Mouse (Mus musculus) heart, embryonic 15.5 days (tissue): ENCODE data around the gene Gria2. TPM values are rescaled to one million over a fixed set of nuclear protein-coding genes. Genes with fewer than 3 reads are reported as not detected.

Source experiments
- ATAC-seq: fragments of 200-750 bp; cut with Nextera tagmentation; replicated peaks from 2 replicates; pipeline ENCODE4 v1.8.0; 2017; ENCODE audit warnings: low read depth, moderate TSS enrichment; ENCODE audit not compliant: insufficient number of reproducible peaks, insufficient read depth, low FRiP score
- H3K27ac ChIP-seq: fragments of 300-500 bp; sonication (generic); 2 replicates; pipeline ENCODE4 v1.5.1; 2015; ENCODE audit warnings: mild to moderate bottlenecking, inconsistent platforms
- H3K27me3 ChIP-seq: fragments of 300-500 bp; sonication (generic); 2 replicates; pipeline ENCODE4 v1.6.1; 2015; ENCODE audit warnings: inconsistent platforms
- H3K36me3 ChIP-seq: fragments of 300-500 bp; sonication (generic); 2 replicates; pipeline ENCODE4 v1.6.1; 2015; ENCODE audit warnings: mild to moderate bottlenecking, inconsistent platforms
- H3K4me1 ChIP-seq: fragments of 300-500 bp; sonication (generic); replicated peaks from 2 replicates; pipeline ENCODE4 v1.6.1; 2015; ENCODE audit warnings: inconsistent platforms
- H3K4me2 ChIP-seq: fragments of 300-500 bp; sonication (generic); 2 replicates; pipeline ENCODE4 v1.6.1; 2015; ENCODE audit warnings: inconsistent platforms, mild to moderate bottlenecking, moderate library complexity
- H3K4me3 ChIP-seq: fragments of 300-500 bp; sonication (generic); 2 replicates; pipeline ENCODE4 v1.5.1; 2015; ENCODE audit warnings: mild to moderate bottlenecking, inconsistent platforms
- H3K9ac ChIP-seq: fragments of 300-500 bp; sonication (generic); 2 replicates; pipeline ENCODE4 v1.6.1; 2015; ENCODE audit warnings: mild to moderate bottlenecking, inconsistent platforms
- H3K9me3 ChIP-seq: fragments of 300-500 bp; sonication (generic); replicated peaks from 2 replicates; pipeline ENCODE4 v1.6.1; 2016; ENCODE audit warnings: inconsistent platforms
- WGBS: fragments of 180-500 bp; shearing (Covaris S2); methylation state at CpG from one replicate; pipeline ENCODE4 v1.1.7; 2015; ENCODE audit warnings: mixed read lengths; 5-methylcytosine and 5-hydroxymethylcytosine counted together
- polyA plus RNA-seq: library from polyadenylated mRNA; unstranded; fragments of >200 nt; fragmentation: Nextera tagmentation; extraction: Ambion mirVana; gene quantifications from 2 replicates; pipeline ENCODE4 v1.2.1, GENCODE M21; 2015

Gria2 gene
- polyA plus RNA-seq, 1 experiment from 2014 or later = 0.81 TPM

GRCm38 (mm10) chr3:80801827-80802310 is 766 bp downstream of the Gria2 start:
- H3K36me3 ChIP-seq = no peaks in the 10 kb centered on the region
- no peak overlapping the region for H3K4me2 ChIP-seq
- no peak for ATAC-seq
- H3K27me3 ChIP-seq = peaks cover 27% of the 10 kb centered on the region
- WGBS = 26% methylated on average over 6 of the region's 6 CpGs
- peaks cover 16% of the 10 kb centered on the region for H3K4me1 ChIP-seq
- no peaks in the 10 kb centered on the region for H3K9me3 ChIP-seq
- H3K27ac ChIP-seq = no peak overlapping the region
- 0 out of 2 replicates have a peak overlapping the region, but pooled peaks have one; percentile 35 for H3K4me3 ChIP-seq
- no peak overlapping the region for H3K9ac ChIP-seq

- H3K27ac ChIP-seq = no peak overlapping the region
- H3K9me3 ChIP-seq = no peaks in the 10 kb centered on the region
- peaks cover 16% of the 10 kb centered on the region for H3K4me1 ChIP-seq
- peaks cover 27% of the 10 kb centered on the region for H3K27me3 ChIP-seq
- ATAC-seq = peak; percentile 47; the same call in 1 of the 2 replicates
- no peaks in the 10 kb centered on the region for H3K36me3 ChIP-seq
- peak overlapping the region; percentile 35 for H3K4me3 ChIP-seq
- no peak overlapping the region for H3K9ac ChIP-seq
- WGBS = 12% methylated on average over 33 of the region's 33 CpGs
- peak overlapping the region; percentile 61 for H3K4me2 ChIP-seq
These were observed 1.4 kb downstream of the Gria2 start for GRCm38 (mm10) chr3:80800995-80801826.

- Histone ChIP-seq H3K4me1 (peaks cover 16% of the 10 kb centered on the region), H3K9ac (no peak overlapping the region), H3K27me3 (peaks cover 27% of the 10 kb centered on the region), H3K9me3 (no peaks in the 10 kb centered on the region), H3K27ac (no peak overlapping the region), H3K4me2 (peak overlapping the region; percentile 61), H3K36me3 (no peaks in the 10 kb centered on the region), H3K4me3 (peak overlapping the region; percentile 35)
- 0 out of 2 replicates have a peak, but pooled peaks have one; percentile 18 for ATAC-seq
- 3% methylated on average over 29 of the region's 29 CpGs for WGBS
These were observed 2.2 kb downstream of the Gria2 start for GRCm38 (mm10) chr3:80800299-80800994.

- Histone ChIP-seq H3K4me3 (no peak overlapping the region), H3K36me3 (no peaks in the 10 kb centered on the region), H3K27me3 (peaks cover 27% of the 10 kb centered on the region), H3K9me3 (no peaks in the 10 kb centered on the region), H3K4me2 (no peak overlapping the region), H3K9ac (no peak overlapping the region), H3K27ac (no peak overlapping the region), H3K4me1 (peaks cover 16% of the 10 kb centered on the region)
- ATAC-seq = no peak
- WGBS = 76% methylated on average over 1 of the region's 1 CpGs
These were observed 4.7 kb downstream of the Gria2 start for GRCm38 (mm10) chr3:80797935-80798334.

GRCm38 (mm10) chr3:80796764-80797163 is 5.9 kb downstream of the Gria2 start:
- Histone ChIP-seq H3K4me3 (no peak overlapping the region), H3K9me3 (no peaks in the 10 kb centered on the region), H3K4me2 (no peak overlapping the region), H3K4me1 (peaks cover 11% of the 10 kb centered on the region), H3K9ac (no peak overlapping the region), H3K27ac (no peak overlapping the region), H3K27me3 (peaks cover 17% of the 10 kb centered on the region), H3K36me3 (no peaks in the 10 kb centered on the region)
- ATAC-seq = no peak

GRCm38 (mm10) chr3:80795284-80795683 is 7.4 kb downstream of the Gria2 start:
- Histone ChIP-seq H3K27me3 (peaks cover 2% of the 10 kb centered on the region), H3K4me2 (no peak overlapping the region)
- 85% methylated on average over 2 of the region's 2 CpGs for WGBS

GRCm38 (mm10) chr3:80787116-80787744 is 15.4 kb downstream of the Gria2 start:
- H3K27ac ChIP-seq = no peak overlapping the region
- no peaks in the 10 kb centered on the region for H3K27me3 ChIP-seq
- no peak overlapping the region for H3K9ac ChIP-seq
- no peaks in the 10 kb centered on the region for H3K9me3 ChIP-seq
- H3K4me1 ChIP-seq = no peaks in the 10 kb centered on the region
- H3K4me2 ChIP-seq = no peak overlapping the region
- no peak overlapping the region for H3K4me3 ChIP-seq
- WGBS = 75% methylated on average over 3 of the region's 3 CpGs
- H3K36me3 ChIP-seq = no peaks in the 10 kb centered on the region
- no peak for ATAC-seq

More at GRCm38 (mm10) chr3:80795284-80795683, 7.4 kb downstream of the Gria2 start:
- Histone ChIP-seq H3K4me1 (peaks cover 1% of the 10 kb centered on the region; the same call in 1 of the 2 replicates), H3K27ac (no peak overlapping the region), H3K9ac (no peak overlapping the region), H3K36me3 (no peaks in the 10 kb centered on the region), H3K4me3 (no peak overlapping the region), H3K9me3 (no peaks in the 10 kb centered on the region)
- no peak for ATAC-seq

- no peak for ATAC-seq
- H3K4me3 ChIP-seq = no peak overlapping the region
- no peaks in the 10 kb centered on the region for H3K9me3 ChIP-seq
These were observed 21.5 kb downstream of the Gria2 start for GRCm38 (mm10) chr3:80781144-80781530.

GRCm38 (mm10) chr3:80780383-80781143 is 22.1 kb downstream of the Gria2 start:
- Histone ChIP-seq H3K4me1 (no peaks in the 10 kb centered on the region), H3K27ac (no peak overlapping the region), H3K27me3 (no peaks in the 10 kb centered on the region), H3K36me3 (no peaks in the 10 kb centered on the region), H3K4me3 (no peak overlapping the region), H3K9me3 (no peaks in the 10 kb centered on the region), H3K4me2 (no peak overlapping the region), H3K9ac (no peak overlapping the region)
- WGBS = 73% methylated on average over 4 of the region's 4 CpGs
- ATAC-seq = no peak

More at GRCm38 (mm10) chr3:80781144-80781530, 21.5 kb downstream of the Gria2 start:
- Histone ChIP-seq H3K9ac (no peak overlapping the region), H3K4me2 (no peak overlapping the region), H3K36me3 (no peaks in the 10 kb centered on the region), H3K27ac (no peak overlapping the region), H3K27me3 (no peaks in the 10 kb centered on the region), H3K4me1 (no peaks in the 10 kb centered on the region)

- no peak for ATAC-seq
- Histone ChIP-seq H3K36me3 (no peaks in the 10 kb centered on the region), H3K27ac (no peak overlapping the region), H3K9me3 (no peaks in the 10 kb centered on the region), H3K9ac (no peak overlapping the region), H3K27me3 (no peaks in the 10 kb centered on the region), H3K4me2 (no peak overlapping the region), H3K4me3 (no peak overlapping the region), H3K4me1 (no peaks in the 10 kb centered on the region)
- 68% methylated on average over 2 of the region's 2 CpGs for WGBS
These were observed 26.0 kb downstream of the Gria2 start for GRCm38 (mm10) chr3:80776628-80777027.

- Histone ChIP-seq H3K9me3 (no peaks in the 10 kb centered on the region), H3K9ac (no peak overlapping the region), H3K4me2 (no peak overlapping the region), H3K36me3 (no peaks in the 10 kb centered on the region), H3K27ac (no peak overlapping the region), H3K4me3 (no peak overlapping the region), H3K4me1 (no peaks in the 10 kb centered on the region), H3K27me3 (no peaks in the 10 kb centered on the region)
- 67% methylated on average over 4 of the region's 4 CpGs for WGBS
- no peak for ATAC-seq
These were observed 26.7 kb downstream of the Gria2 start for GRCm38 (mm10) chr3:80775971-80776370.
